Mouse (Mus musculus) kidney, embryonic 15.5 days (tissue): ENCODE data around the gene Vegfb. TPM values are rescaled to one million over a fixed set of nuclear protein-coding genes. Genes with fewer than 3 reads are reported as not detected.

Experiments
- ATAC-seq: fragments of 200-750 bp; cut with Nextera tagmentation; replicated peaks from 2 replicates; pipeline ENCODE4 v1.8.0; 2017; ENCODE audit warnings: moderate TSS enrichment; ENCODE audit not compliant: low FRiP score
- H3K27ac ChIP-seq: fragments of 300-500 bp; sonication (generic); 2 replicates; pipeline ENCODE4 v1.5.1; 2015; ENCODE audit warnings: mild to moderate bottlenecking, inconsistent platforms
- H3K27me3 ChIP-seq: fragments of 300-500 bp; sonication (generic); 2 replicates; pipeline ENCODE4 v1.6.1; 2015; ENCODE audit warnings: inconsistent platforms
- H3K36me3 ChIP-seq: fragments of 300-500 bp; sonication (generic); 2 replicates; pipeline ENCODE4 v1.6.1; 2015; ENCODE audit warnings: inconsistent platforms
- H3K4me1 ChIP-seq: fragments of 300-500 bp; sonication (generic); 2 replicates; pipeline ENCODE4 v1.6.1; 2015; ENCODE audit warnings: inconsistent platforms
- H3K4me2 ChIP-seq: fragments of 300-500 bp; sonication (generic); 2 replicates; pipeline ENCODE4 v1.6.1; 2015; ENCODE audit warnings: moderate library complexity, mild to moderate bottlenecking, inconsistent platforms
- H3K4me3 ChIP-seq: fragments of 300-500 bp; sonication (generic); replicated peaks from 2 replicates; pipeline ENCODE4 v1.5.1; 2015; ENCODE audit warnings: mild to moderate bottlenecking, inconsistent platforms
- H3K9ac ChIP-seq: fragments of 300-500 bp; sonication (generic); 2 replicates; pipeline ENCODE4 v1.6.1; 2015; ENCODE audit warnings: mild to moderate bottlenecking, inconsistent platforms
- H3K9me3 ChIP-seq: fragments of 300-500 bp; sonication (generic); replicated peaks from 2 replicates; pipeline ENCODE4 v1.6.1; 2016; ENCODE audit warnings: inconsistent platforms
- WGBS: fragments of 180-500 bp; shearing (Covaris S2); methylation state at CpG from one replicate; pipeline ENCODE4 v1.1.7; 2015; ENCODE audit warnings: mixed read lengths; 5-methylcytosine and 5-hydroxymethylcytosine counted together
- polyA plus RNA-seq: library from polyadenylated mRNA; unstranded; fragments of >200 nt; fragmentation: Nextera tagmentation; extraction: Ambion mirVana; gene quantifications from 2 replicates; pipeline ENCODE4 v1.2.1, GENCODE M21; 2015

The Vegfb gene
- polyA plus RNA-seq, 1 experiment from 2014 or later, result 41.0 TPM

DNA sequence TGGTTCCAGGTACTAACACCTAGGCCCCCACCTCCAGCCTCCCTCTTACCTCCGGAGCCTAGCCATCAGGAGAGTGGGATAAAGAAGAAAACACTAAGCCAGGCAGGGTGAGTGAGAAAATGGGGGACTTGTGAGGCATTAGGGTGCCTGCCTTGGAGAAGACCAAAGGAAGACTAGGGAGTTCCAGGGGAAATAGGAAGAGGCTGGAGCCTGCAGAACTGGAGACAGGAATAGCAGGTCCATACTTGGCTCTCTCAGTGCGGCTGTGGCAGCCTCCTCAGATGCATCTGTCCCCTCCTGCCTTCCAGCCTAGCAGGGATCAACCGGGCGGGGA, 54.4 kb downstream of the Vegfb start:
- Histone ChIP-seq H3K4me3 (peak overlapping the region; percentile 46), H3K27ac (no peak overlapping the region), H3K9ac (no peak overlapping the region), H3K9me3 (no peaks in the 10 kb centered on the region), H3K27me3 (peaks cover 81% of the 10 kb centered on the region), H3K36me3 (no peaks in the 10 kb centered on the region), H3K4me1 (peaks cover 21% of the 10 kb centered on the region), H3K4me2 (peak overlapping the region; percentile 84)
- ATAC-seq, result no peak; the same call in 1 of the 2 replicates
- WGBS, result 37% methylated on average over 4 of the region's 4 CpGs

Other genes starting within 250 kb of the Vegfb start
- gene Rps6ka4, start 147.0 kb downstream of the Vegfb start, polyA plus RNA-seq, result 19.2 and 22.3 TPM in 2 replicates
- gene Ccdc88b, start 129.4 kb downstream of the Vegfb start, polyA plus RNA-seq, result 0.74 and 1.2 TPM in 2 replicates
- gene Trmt112, start 78.0 kb downstream of the Vegfb start, polyA plus RNA-seq, result 148 and 167 TPM in 2 replicates
- gene Prdx5, start 77.5 kb downstream of the Vegfb start, polyA plus RNA-seq, result 268 and 275 TPM in 2 replicates
- 14.8 and 15.3 TPM in 2 replicates for gene Esrra, start 65.8 kb downstream of the Vegfb start, polyA plus RNA-seq
- gene Catsperz, start 62.3 kb downstream of the Vegfb start, polyA plus RNA-seq, result 2.0 and 3.1 TPM in 2 replicates
- 0.14 and 0.45 TPM in 2 replicates for gene Kcnk4, start 53.1 kb downstream of the Vegfb start, polyA plus RNA-seq
- 68.4 and 75.5 TPM in 2 replicates for gene Bad, start 45.8 kb downstream of the Vegfb start, polyA plus RNA-seq
- 30.4 and 32.9 TPM in 2 replicates for gene Gpr137, start 45.2 kb downstream of the Vegfb start, polyA plus RNA-seq
- gene Ppp1r14b, start 12.7 kb downstream of the Vegfb start, polyA plus RNA-seq, result 139 and 160 TPM in 2 replicates
- gene Plcb3, start 11.2 kb downstream of the Vegfb start, polyA plus RNA-seq, result 42.5 and 44.8 TPM in 2 replicates
- gene Fkbp2, start 7.2 kb downstream of the Vegfb start, polyA plus RNA-seq, result 129 and 137 TPM in 2 replicates
- 22.5 and 24.1 TPM in 2 replicates for gene Dnajc4, start 4.9 kb upstream of the Vegfb start, polyA plus RNA-seq
- gene Nudt22, start 8.5 kb upstream of the Vegfb start, polyA plus RNA-seq, result 25.4 and 27.4 TPM in 2 replicates
- 11.2 and 12.1 TPM in 2 replicates for gene Trpt1, start 8.5 kb upstream of the Vegfb start, polyA plus RNA-seq
- 6.9 and 8.3 TPM in 2 replicates for gene Fermt3, start 31.8 kb upstream of the Vegfb start, polyA plus RNA-seq
- 290 and 298 TPM in 2 replicates for gene Stip1, start 52.3 kb upstream of the Vegfb start, polyA plus RNA-seq
- gene Macrod1, start 69.2 kb upstream of the Vegfb start, polyA plus RNA-seq, result 13.9 and 14.8 TPM in 2 replicates
- gene Flrt1, start 118.1 kb upstream of the Vegfb start, polyA plus RNA-seq, result 4.4 and 5.0 TPM in 2 replicates
- 206 and 224 TPM in 2 replicates for gene Otub1, start 218.7 kb upstream of the Vegfb start, polyA plus RNA-seq
- gene Cox8a, start 230.0 kb upstream of the Vegfb start, polyA plus RNA-seq, result 1,089 and 1,191 TPM in 2 replicates